31 mouse cellular contexts compared by ENCODE assay signal in genomic region chr6:72692469-72692868, GRCm38 (mm10).
DNase-seq lines count a peak whose midpoint lies in the region; ATAC-seq and TF ChIP-seq lines count a peak whose summit lies in the region.
"Had no signal": no experiment of that assay in that cellular context is flagged by ENCODE, and none has a peak within 500 bp of the region (broad histone marks: within the 10 kb centered on the region; RNA-seq: fewer than 3 reads in every experiment).

No protein-coding gene starts in this region.

- peak overlapping the region; percentile 44; the same call in 1 of the 2 replicates for H3K27ac ChIP-seq in forebrain, embryonic 10.5 days
- H3K27ac ChIP-seq in forebrain, embryonic 12.5 days = no peak overlapping the region
- H3K27ac ChIP-seq in liver, postnatal 0 days (ENCODE audit: low read depth) = 0 out of 2 replicates have a peak overlapping the region, but pooled peaks have one; percentile 29
- no peak overlapping the region for H3K27ac ChIP-seq in liver, embryonic 11.5 days (ENCODE audit: low read depth, low read length)
- 0 out of 2 replicates have a peak overlapping the region, but pooled peaks have one; percentile 41 for H3K27ac ChIP-seq in embryonic facial prominence, embryonic 14.5 days (replicated peaks; ENCODE audit: low read depth, low read length)
- H3K27ac ChIP-seq in midbrain, embryonic 16.5 days (ENCODE audit: low read length) = no peak overlapping the region
- H3K27ac ChIP-seq: forebrain, embryonic 13.5 days; hindbrain, embryonic 13.5 days; left cerebral cortex, adult 2 months; limb, embryonic 13.5 days; liver, embryonic 15.5 days; lung, embryonic 15.5 days; midbrain, embryonic 15.5 days had no signal

- 80% methylated on average over 6 of the region's 6 CpGs for WGBS in forebrain, embryonic 10.5 days
- 78% methylated on average over 6 of the region's 6 CpGs for WGBS in forebrain, embryonic 12.5 days
- WGBS in liver, postnatal 0 days (ENCODE audit: insufficient replicate concordance) = 64% methylated on average over 6 of the region's 6 CpGs
- 55% methylated on average over 6 of the region's 6 CpGs for WGBS in liver, embryonic 11.5 days
- 67% methylated on average over 6 of the region's 6 CpGs for WGBS in embryonic facial prominence, embryonic 14.5 days
- WGBS in midbrain, embryonic 16.5 days = 85% methylated on average over 6 of the region's 6 CpGs

- TF ChIP-seq CTCF in liver, postnatal 0 days (IDR thresholded peaks at IDR 0.05; ENCODE audit: low read depth) = no peak

- H3K9ac ChIP-seq in forebrain, embryonic 12.5 days = no peak overlapping the region
- no peak overlapping the region for H3K9ac ChIP-seq in liver, postnatal 0 days (replicated peaks)
- no peak overlapping the region for H3K9ac ChIP-seq in liver, embryonic 11.5 days (ENCODE audit: low read depth, low read length)
- no peak overlapping the region for H3K9ac ChIP-seq in embryonic facial prominence, embryonic 14.5 days (ENCODE audit: low read depth, low read length)
- no peak overlapping the region for H3K9ac ChIP-seq in midbrain, embryonic 16.5 days (ENCODE audit: low read depth, low read length)
- H3K9ac ChIP-seq: forebrain, embryonic 13.5 days; hindbrain, embryonic 13.5 days; limb, embryonic 13.5 days; liver, embryonic 15.5 days; lung, embryonic 15.5 days; midbrain, embryonic 15.5 days had no signal

- ATAC-seq in forebrain, embryonic 12.5 days (ENCODE audit: low FRiP score) = no peak
- ATAC-seq in liver, postnatal 0 days = no peak
- no peak for ATAC-seq in liver, embryonic 11.5 days (replicated peaks; ENCODE audit: low FRiP score)
- no peak for ATAC-seq in embryonic facial prominence, embryonic 14.5 days (ENCODE audit: low read depth)
- ATAC-seq in midbrain, embryonic 16.5 days = no peak
- ATAC-seq: activated CD4-positive, CD25-positive, alpha-beta regulatory T cell, adult 4 months; forebrain, embryonic 13.5 days; intestine, postnatal 0 days; midbrain, embryonic 15.5 days had no signal

- DNase-seq in forebrain, embryonic 10.5 days (ENCODE audit: extremely low spot score, low spot score) = no peak
- no peak for DNase-seq in liver, postnatal 0 days
- DNase-seq in liver, embryonic 11.5 days (ENCODE audit: low spot score) = no peak
- DNase-seq in embryonic facial prominence, embryonic 14.5 days (ENCODE audit: low spot score) = no peak
- DNase-seq in cerebellum, postnatal 25 days = no peak
- DNase-seq: B cell, adult 2 months; cerebellum, adult 18-20 months; cerebellum, postnatal 10 days; gastrocnemius, postnatal 14 days; heart, adult 11 months; heart, postnatal 4 days; kidney, adult 9 months; kidney, postnatal 25 days; right cerebral cortex, adult 18-20 months; right cerebral cortex, postnatal 4 days; thymus, adult 18-20 months; thymus, postnatal 25 days had no signal

- no peak overlapping the region for H3K4me2 ChIP-seq in forebrain, embryonic 12.5 days
- H3K4me2 ChIP-seq in liver, postnatal 0 days (ENCODE audit: low read depth, low read length) = no peak overlapping the region
- H3K4me2 ChIP-seq in liver, embryonic 11.5 days = no peak overlapping the region
- no peak overlapping the region for H3K4me2 ChIP-seq in embryonic facial prominence, embryonic 14.5 days (ENCODE audit: low read depth, low read length)
- H3K4me2 ChIP-seq in midbrain, embryonic 16.5 days (ENCODE audit: low read length) = no peak overlapping the region
- H3K4me2 ChIP-seq: forebrain, embryonic 13.5 days; hindbrain, embryonic 13.5 days; limb, embryonic 13.5 days; liver, embryonic 15.5 days; lung, embryonic 15.5 days; midbrain, embryonic 15.5 days had no signal

- no peaks in the 10 kb centered on the region for H3K9me3 ChIP-seq in forebrain, embryonic 10.5 days
- no peaks in the 10 kb centered on the region for H3K9me3 ChIP-seq in forebrain, embryonic 12.5 days
- no peaks in the 10 kb centered on the region for H3K9me3 ChIP-seq in liver, postnatal 0 days (ENCODE audit: low read length)
- no peaks in the 10 kb centered on the region for H3K9me3 ChIP-seq in liver, embryonic 11.5 days (ENCODE audit: control insufficient read depth, low read length)
- no peaks in the 10 kb centered on the region for H3K9me3 ChIP-seq in embryonic facial prominence, embryonic 14.5 days (ENCODE audit: control insufficient read depth, low read length)
- no peaks in the 10 kb centered on the region for H3K9me3 ChIP-seq in midbrain, embryonic 16.5 days (replicated peaks; ENCODE audit: control insufficient read depth, low read length, poor library complexity, severe bottlenecking)
- H3K9me3 ChIP-seq: forebrain, embryonic 13.5 days; heart, embryonic 10.5 days; hindbrain, embryonic 13.5 days; limb, embryonic 13.5 days; liver, embryonic 15.5 days; lung, embryonic 15.5 days; midbrain, embryonic 10.5 days; midbrain, embryonic 15.5 days had no signal

- H3K4me1 ChIP-seq in forebrain, embryonic 10.5 days = peaks cover 81% of the 10 kb centered on the region
- H3K4me1 ChIP-seq in forebrain, embryonic 12.5 days = peaks cover 40% of the 10 kb centered on the region
- peaks cover 11% of the 10 kb centered on the region for H3K4me1 ChIP-seq in liver, postnatal 0 days (ENCODE audit: insufficient read depth)
- H3K4me1 ChIP-seq in liver, embryonic 11.5 days (replicated peaks; ENCODE audit: control insufficient read depth, insufficient read depth, low read length) = peaks cover 34% of the 10 kb centered on the region
- H3K4me1 ChIP-seq in embryonic facial prominence, embryonic 14.5 days (ENCODE audit: control insufficient read depth, insufficient read depth, low read length) = peaks cover 80% of the 10 kb centered on the region
- H3K4me1 ChIP-seq in midbrain, embryonic 16.5 days (ENCODE audit: control insufficient read depth, insufficient read depth, low read length) = no peaks in the 10 kb centered on the region; the same call in 1 of the 2 replicates

- peaks cover 11% of the 10 kb centered on the region for H3K36me3 ChIP-seq in forebrain, embryonic 10.5 days (replicated peaks)
- no peaks in the 10 kb centered on the region for H3K36me3 ChIP-seq in forebrain, embryonic 12.5 days (replicated peaks)
- no peaks in the 10 kb centered on the region for H3K36me3 ChIP-seq in liver, postnatal 0 days (replicated peaks; ENCODE audit: insufficient read depth, low read length)
- no peaks in the 10 kb centered on the region for H3K36me3 ChIP-seq in liver, embryonic 11.5 days (ENCODE audit: control insufficient read depth, insufficient read depth, low read length)
- 0 out of 2 replicates have a peak, but pooled peaks cover 3% of the 10 kb centered on the region for H3K36me3 ChIP-seq in embryonic facial prominence, embryonic 14.5 days (ENCODE audit: control insufficient read depth, insufficient read depth, low read length)
- H3K36me3 ChIP-seq in midbrain, embryonic 16.5 days (ENCODE audit: control insufficient read depth, insufficient read depth, low read length) = no peaks in the 10 kb centered on the region
- H3K36me3 ChIP-seq: heart, embryonic 10.5 days; hindbrain, embryonic 13.5 days; liver, embryonic 15.5 days; lung, embryonic 15.5 days; midbrain, embryonic 15.5 days had no signal

- H3K27me3 ChIP-seq in forebrain, embryonic 10.5 days (ENCODE audit: poor library complexity, severe bottlenecking) = peaks cover 12% of the 10 kb centered on the region; the same call in 1 of the 2 replicates
- 0 out of 2 replicates have a peak, but pooled peaks cover under 1% of the 10 kb centered on the region for H3K27me3 ChIP-seq in forebrain, embryonic 12.5 days
- H3K27me3 ChIP-seq in liver, postnatal 0 days (ENCODE audit: insufficient read depth, low read length) = no peaks in the 10 kb centered on the region
- no peaks in the 10 kb centered on the region for H3K27me3 ChIP-seq in liver, embryonic 11.5 days (replicated peaks; ENCODE audit: control insufficient read depth, insufficient read depth, low read length)
- no peaks in the 10 kb centered on the region for H3K27me3 ChIP-seq in embryonic facial prominence, embryonic 14.5 days (replicated peaks; ENCODE audit: control insufficient read depth, insufficient read depth, low read length)
- no peaks in the 10 kb centered on the region for H3K27me3 ChIP-seq in midbrain, embryonic 16.5 days (ENCODE audit: control insufficient read depth, insufficient read depth, low read depth, low read length)
- H3K27me3 ChIP-seq: forebrain, embryonic 13.5 days; limb, embryonic 13.5 days; liver, embryonic 15.5 days; lung, embryonic 15.5 days; midbrain, embryonic 15.5 days had no signal

- TF ChIP-seq EP300 in liver, postnatal 0 days (IDR thresholded peaks at IDR 0.05; ENCODE audit: low read depth) = no peak

- no peak overlapping the region for H3K4me3 ChIP-seq in forebrain, embryonic 10.5 days
- H3K4me3 ChIP-seq in forebrain, embryonic 12.5 days (replicated peaks) = no peak overlapping the region
- H3K4me3 ChIP-seq in liver, postnatal 0 days (ENCODE audit: low read depth, low read length) = no peak overlapping the region
- no peak overlapping the region for H3K4me3 ChIP-seq in liver, embryonic 11.5 days (ENCODE audit: low read depth, low read length)
- H3K4me3 ChIP-seq in embryonic facial prominence, embryonic 14.5 days (ENCODE audit: low read depth, low read length) = no peak overlapping the region
- H3K4me3 ChIP-seq in midbrain, embryonic 16.5 days (ENCODE audit: low read depth, low read length) = no peak overlapping the region
- H3K4me3 ChIP-seq: erythroblast, embryonic 14.5 days; forebrain, embryonic 13.5 days; heart, embryonic 10.5 days; hindbrain, embryonic 13.5 days; left cerebral cortex, adult 2 months; limb, embryonic 13.5 days; liver, embryonic 15.5 days; lung, embryonic 15.5 days; midbrain, embryonic 10.5 days; midbrain, embryonic 15.5 days had no signal

Comparison
In these comparisons a context has a peak if more than half of its experiments do, and no peak if none do; other contexts are left out.
1. H3K27ac ChIP-seq: peak in forebrain, embryonic 10.5 days (single experiment), liver, postnatal 0 days (single experiment) and embryonic facial prominence, embryonic 14.5 days (single experiment); none in forebrain, embryonic 12.5 days (single experiment), liver, embryonic 11.5 days (single experiment) and midbrain, embryonic 16.5 days (single experiment).